Comparison of ENCODE assay signal across 14 mouse cellular contexts in the genomic region with DNA sequence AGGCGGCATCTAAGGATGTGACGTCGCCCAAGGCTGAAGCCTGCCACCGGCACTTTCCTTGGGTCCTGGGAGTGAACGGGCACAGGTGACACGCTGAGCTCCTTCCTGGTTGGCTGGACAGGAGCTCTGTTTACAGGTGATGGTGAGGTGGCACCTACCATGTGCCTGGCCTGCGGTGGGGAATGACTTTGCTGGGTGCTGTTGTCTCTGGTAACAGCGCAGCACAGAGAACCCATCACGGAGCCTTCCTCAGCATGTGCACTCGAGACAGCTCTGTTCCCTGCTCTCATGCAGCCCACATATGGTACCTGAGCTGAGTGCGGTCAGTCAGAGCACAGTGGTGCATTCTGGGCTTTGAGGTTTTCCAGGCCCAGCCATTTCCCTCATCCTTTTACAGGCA.
DNase-seq lines count a peak whose midpoint lies in the region.
"Had no signal": no experiment of that assay in that cellular context is flagged by ENCODE, and none has a peak within 500 bp of the region (broad histone marks: within the 10 kb centered on the region; RNA-seq: fewer than 3 reads in every experiment).

No protein-coding gene starts in this region.

- peak; percentile 67 for DNase-seq in heart, adult 11 months
- DNase-seq in heart, adult 18-20 months = no peak
- peak; percentile 25 for DNase-seq in testis, postnatal 10 days (ENCODE audit: low spot score)
- DNase-seq in testis, postnatal 14 days (ENCODE audit: low spot score) = no peak
- no peak for DNase-seq in gastrocnemius, postnatal 10 days
- DNase-seq: adrenal gland, adult 8-10 months; adrenal gland, postnatal 14 days; adrenal gland, postnatal 36 days; cerebellum, adult 11-12 months; cerebellum, adult 2 months; cerebellum, adult 9-10 months; cerebellum, postnatal 10 days; cerebellum, postnatal 25 days; forebrain, postnatal 0 days had no signal

Comparison
In these comparisons a context has a peak if more than half of its experiments do, and no peak if none do; other contexts are left out.
1. DNase-seq: peak in heart, adult 11 months (single experiment) and testis, postnatal 10 days (single experiment); none in heart, adult 18-20 months (0 of 2), testis, postnatal 14 days (single experiment) and gastrocnemius, postnatal 10 days (single experiment).